Mouse (Mus musculus): ENCODE results near the gene Ncor2. TPM values are rescaled to one million over a fixed set of nuclear protein-coding genes. Genes with fewer than 3 reads are reported as not detected.

Ncor2 gene
- polyA plus RNA-seq, 1 experiment from 2014 or later: 25.1 TPM

- Histone ChIP-seq H3K4me2 (replicated peaks) (no peak overlapping the region), H3K27me3 (no peaks in the 10 kb centered on the region), H3K36me3 (peaks cover 74% of the 10 kb centered on the region), H3K4me1 (peaks cover 25% of the 10 kb centered on the region), H3K4me3 (no peak overlapping the region), H3K9me3 (no peaks in the 10 kb centered on the region), H3K9ac (replicated peaks) (no peak overlapping the region), H3K27ac (replicated peaks) (no peak overlapping the region)
- WGBS: 86% methylated on average over 6 of the region's 6 CpGs
- no peak for ATAC-seq (ENCODE audit: low FRiP score, low read depth)
These were observed 135.6 kb downstream of the Ncor2 start for GRCm38 (mm10) chr5:125043448-125043847.

GRCm38 (mm10) chr5:125041578-125041977 is 137.4 kb downstream of the Ncor2 start:
- H3K36me3 ChIP-seq: peaks cover 74% of the 10 kb centered on the region
- no peak for ATAC-seq (ENCODE audit: low FRiP score, low read depth)
- H3K4me3 ChIP-seq: no peak overlapping the region
- 86% methylated on average over 9 of the region's 9 CpGs for WGBS
- peaks cover 23% of the 10 kb centered on the region for H3K4me1 ChIP-seq
- no peak overlapping the region for H3K9ac ChIP-seq (replicated peaks)
- no peaks in the 10 kb centered on the region for H3K27me3 ChIP-seq
- no peak overlapping the region for H3K4me2 ChIP-seq (replicated peaks)
- no peak overlapping the region for H3K27ac ChIP-seq (replicated peaks)
- no peaks in the 10 kb centered on the region for H3K9me3 ChIP-seq

GRCm38 (mm10) chr5:125040128-125040584 is 138.9 kb downstream of the Ncor2 start:
- Histone ChIP-seq H3K9ac (replicated peaks) (no peak overlapping the region), H3K36me3 (peaks cover 81% of the 10 kb centered on the region), H3K27ac (replicated peaks) (no peak overlapping the region), H3K9me3 (no peaks in the 10 kb centered on the region), H3K27me3 (no peaks in the 10 kb centered on the region), H3K4me2 (replicated peaks) (no peak overlapping the region), H3K4me1 (peaks cover 9% of the 10 kb centered on the region), H3K4me3 (no peak overlapping the region)
- WGBS: 85% methylated on average over 5 of the region's 5 CpGs
- ATAC-seq (ENCODE audit: low FRiP score, low read depth): no peak

GRCm38 (mm10) chr5:125039377-125040027 is 139.5 kb downstream of the Ncor2 start:
- H3K4me1 ChIP-seq: 0 out of 2 replicates have a peak, but pooled peaks cover 4% of the 10 kb centered on the region
- no peak overlapping the region for H3K4me2 ChIP-seq (replicated peaks)
- WGBS: 93% methylated on average over 8 of the region's 8 CpGs
- H3K9ac ChIP-seq (replicated peaks): no peak overlapping the region
- no peak for ATAC-seq (ENCODE audit: low FRiP score, low read depth)
- H3K36me3 ChIP-seq: peaks cover 81% of the 10 kb centered on the region
- no peak overlapping the region for H3K4me3 ChIP-seq
- no peaks in the 10 kb centered on the region for H3K9me3 ChIP-seq
- no peak overlapping the region for H3K27ac ChIP-seq (replicated peaks)
- H3K27me3 ChIP-seq: no peaks in the 10 kb centered on the region

GRCm38 (mm10) chr5:125036483-125036882 is 142.5 kb downstream of the Ncor2 start:
- no peak overlapping the region for H3K9ac ChIP-seq (replicated peaks)
- no peaks in the 10 kb centered on the region for H3K9me3 ChIP-seq
- ATAC-seq (ENCODE audit: low FRiP score, low read depth): no peak
- no peaks in the 10 kb centered on the region for H3K27me3 ChIP-seq
- H3K4me3 ChIP-seq: no peak overlapping the region
- no peaks in the 10 kb centered on the region for H3K4me1 ChIP-seq
- peaks cover 96% of the 10 kb centered on the region for H3K36me3 ChIP-seq
- no peak overlapping the region for H3K27ac ChIP-seq (replicated peaks)
- 92% methylated on average over 8 of the region's 8 CpGs for WGBS
- H3K4me2 ChIP-seq (replicated peaks): no peak overlapping the region

- 94% methylated on average over 20 of the region's 20 CpGs for WGBS
- no peak for ATAC-seq (ENCODE audit: low FRiP score, low read depth)
- no peak overlapping the region for H3K4me3 ChIP-seq
These were observed 150.1 kb downstream of the Ncor2 start for GRCm38 (mm10) chr5:125028911-125029310.

GRCm38 (mm10) chr5:125028371-125028770 is 150.6 kb downstream of the Ncor2 start:
- WGBS: 96% methylated on average over 15 of the region's 15 CpGs
- H3K4me2 ChIP-seq (replicated peaks): no peak overlapping the region
- no peaks in the 10 kb centered on the region for H3K4me1 ChIP-seq
- no peak overlapping the region for H3K4me3 ChIP-seq
- no peak overlapping the region for H3K27ac ChIP-seq (replicated peaks)
- H3K27me3 ChIP-seq: no peaks in the 10 kb centered on the region
- peaks cover 94% of the 10 kb centered on the region for H3K36me3 ChIP-seq
- no peak for ATAC-seq (ENCODE audit: low FRiP score, low read depth)
- no peak overlapping the region for H3K9ac ChIP-seq (replicated peaks)
- no peaks in the 10 kb centered on the region for H3K9me3 ChIP-seq

More at GRCm38 (mm10) chr5:125028911-125029310, 150.1 kb downstream of the Ncor2 start:
- H3K9me3 ChIP-seq: no peaks in the 10 kb centered on the region
- peaks cover 94% of the 10 kb centered on the region for H3K36me3 ChIP-seq
- no peak overlapping the region for H3K4me2 ChIP-seq (replicated peaks)
- H3K4me1 ChIP-seq: no peaks in the 10 kb centered on the region
- H3K27ac ChIP-seq (replicated peaks): no peak overlapping the region
- no peaks in the 10 kb centered on the region for H3K27me3 ChIP-seq
- H3K9ac ChIP-seq (replicated peaks): no peak overlapping the region

GRCm38 (mm10) chr5:125024002-125024401 is 155.0 kb downstream of the Ncor2 start:
- ATAC-seq (ENCODE audit: low FRiP score, low read depth): no peak
- H3K9ac ChIP-seq (replicated peaks): no peak overlapping the region
- no peaks in the 10 kb centered on the region for H3K27me3 ChIP-seq
- whole genome bisulfite sequencing: 86% methylated on average over 14 of the region's 14 CpGs
- no peaks in the 10 kb centered on the region for H3K4me1 ChIP-seq
- H3K9me3 ChIP-seq: no peaks in the 10 kb centered on the region
- no peak overlapping the region for H3K4me2 ChIP-seq (replicated peaks)
- H3K36me3 ChIP-seq: peaks cover 85% of the 10 kb centered on the region
- H3K4me3 ChIP-seq: no peak overlapping the region
- H3K27ac ChIP-seq (replicated peaks): 0 out of 2 replicates have a peak overlapping the region, but pooled peaks have one; percentile 15

GRCm38 (mm10) chr5:125021298-125021697 is 157.7 kb downstream of the Ncor2 start:
- H3K4me2 ChIP-seq (replicated peaks): no peak overlapping the region
- ATAC-seq (ENCODE audit: low FRiP score, low read depth): no peak

GRCm38 (mm10) chr5:125019099-125019498 is 159.9 kb downstream of the Ncor2 start:
- Histone ChIP-seq H3K9ac (replicated peaks) (no peak overlapping the region), H3K9me3 (no peaks in the 10 kb centered on the region), H3K4me3 (no peak overlapping the region), H3K4me2 (replicated peaks) (no peak overlapping the region), H3K27me3 (no peaks in the 10 kb centered on the region), H3K27ac (replicated peaks) (0 out of 2 replicates have a peak overlapping the region, but pooled peaks have one; percentile 10), H3K36me3 (peaks cover 80% of the 10 kb centered on the region), H3K4me1 (no peaks in the 10 kb centered on the region)
- no peak for ATAC-seq (ENCODE audit: low FRiP score, low read depth)
- 88% methylated on average over 5 of the region's 5 CpGs for WGBS

More at GRCm38 (mm10) chr5:125021298-125021697, 157.7 kb downstream of the Ncor2 start:
- H3K36me3 ChIP-seq: peaks cover 87% of the 10 kb centered on the region
- H3K9me3 ChIP-seq: no peaks in the 10 kb centered on the region
- no peaks in the 10 kb centered on the region for H3K4me1 ChIP-seq
- no peak overlapping the region for H3K27ac ChIP-seq (replicated peaks)
- 91% methylated on average over 11 of the region's 11 CpGs for WGBS
- no peak overlapping the region for H3K9ac ChIP-seq (replicated peaks)
- no peaks in the 10 kb centered on the region for H3K27me3 ChIP-seq
- H3K4me3 ChIP-seq: no peak overlapping the region

GRCm38 (mm10) chr5:125017332-125017731 is 161.7 kb downstream of the Ncor2 start:
- Histone ChIP-seq H3K4me2 (replicated peaks) (no peak overlapping the region), H3K4me1 (no peaks in the 10 kb centered on the region), H3K36me3 (peaks cover 63% of the 10 kb centered on the region), H3K9me3 (no peaks in the 10 kb centered on the region), H3K27me3 (no peaks in the 10 kb centered on the region), H3K9ac (replicated peaks) (no peak overlapping the region), H3K27ac (replicated peaks) (no peak overlapping the region), H3K4me3 (no peak overlapping the region)
- ATAC-seq (ENCODE audit: low FRiP score, low read depth): no peak
- WGBS: 77% methylated on average over 15 of the region's 15 CpGs

- peaks cover 57% of the 10 kb centered on the region for H3K36me3 ChIP-seq
- WGBS: 88% methylated on average over 17 of the region's 17 CpGs
These were observed 162.4 kb downstream of the Ncor2 start for GRCm38 (mm10) chr5:125016421-125017242.

More at GRCm38 (mm10) chr5:125016421-125017242, 162.4 kb downstream of the Ncor2 start:
- ATAC-seq (ENCODE audit: low FRiP score, low read depth): no peak
- H3K4me1 ChIP-seq: no peaks in the 10 kb centered on the region
- no peak overlapping the region for H3K27ac ChIP-seq (replicated peaks)
- H3K4me2 ChIP-seq (replicated peaks): no peak overlapping the region
- H3K4me3 ChIP-seq: no peak overlapping the region
- no peaks in the 10 kb centered on the region for H3K9me3 ChIP-seq
- no peak overlapping the region for H3K9ac ChIP-seq (replicated peaks)
- no peaks in the 10 kb centered on the region for H3K27me3 ChIP-seq
